Mouse (Mus musculus): ENCODE results near the gene Zfp42.

DNA sequence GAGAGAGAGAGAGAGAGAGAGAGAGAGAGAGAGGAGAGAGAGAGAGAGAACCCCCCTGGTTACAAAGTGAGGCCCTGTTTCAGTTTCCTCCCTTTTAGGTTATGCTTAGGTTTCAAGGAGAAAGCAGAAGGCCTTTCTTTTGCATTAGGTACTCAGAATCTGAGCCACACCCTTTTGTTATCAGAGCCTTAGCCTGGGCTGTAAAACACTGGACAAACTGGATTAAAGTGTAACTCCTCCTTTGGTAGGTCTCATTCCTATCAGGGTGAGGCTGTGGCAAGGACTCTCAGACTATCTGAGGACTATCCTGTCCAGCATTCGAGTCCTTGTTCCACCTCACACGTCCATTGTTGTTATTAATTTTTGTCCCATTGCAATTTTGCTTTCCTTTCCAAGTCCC, 1.4 kb upstream of the Zfp42 start:
- TF ChIP-seq CTCF (IDR thresholded peaks at IDR 0.05), result no peak
- no peak for TF ChIP-seq EP300 (IDR thresholded peaks at IDR 0.05)
